Mouse (Mus musculus): Measurements from ENCODE around the gene Tmem168. TPM values are rescaled to one million over a fixed set of nuclear protein-coding genes. Genes with fewer than 3 reads are reported as not detected.
A peak's percentile ranks its signal among the peaks of the same experiment; 100 is the strongest.

The Tmem168 gene
- total RNA-seq (2021) = 10 to 100 TPM; 17.4 to 19.8 TPM

GRCm38 (mm10) chr6:13607621-13608493 is at the start of gene Tmem168:
Gene Tmem168, minus strand, starts transcription at chr6:13608100.
- intact Hi-C loops (cut with DNase I) = loop anchor here (1.0 to 5.0 kb wide), 2 partner anchors 69 to 264 kb away; partner anchors contain the start of genes 2610001J05Rik and Bmt2
- peak; percentile 86 for DNase-seq (ENCODE audit: low spot score)

DNA sequence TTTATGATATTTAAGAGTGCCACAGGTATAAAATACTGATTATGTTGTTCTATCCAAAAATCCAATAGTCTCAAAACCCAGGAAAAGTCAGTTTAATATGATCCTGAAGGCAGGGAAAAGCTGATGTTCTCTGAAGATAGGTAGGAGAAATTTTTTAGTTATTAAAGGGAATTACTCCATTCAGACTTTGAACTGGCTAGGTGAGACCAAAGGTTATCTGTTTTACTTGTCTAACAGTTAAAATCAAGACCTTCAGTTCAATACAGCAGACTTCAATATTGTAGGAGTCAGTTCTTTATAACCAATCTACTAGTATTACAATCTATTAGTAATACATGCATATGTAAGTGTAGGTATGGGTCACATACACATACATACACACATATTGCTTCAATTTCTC is 46.2 kb upstream of the Tmem168 start:
- DNase-seq (ENCODE audit: low spot score) = no peak
- intact Hi-C loops (cut with DNase I) = no loop called here

GRCm38 (mm10) chr6:13652284-13652683 is 44.4 kb upstream of the Tmem168 start:
- intact Hi-C loops (cut with DNase I) = no loop called here

GRCm38 (mm10) chr6:13650854-13651253 is 43.0 kb upstream of the Tmem168 start:
- intact Hi-C loops (cut with DNase I) = no loop called here
- DNase-seq (ENCODE audit: low spot score) = no peak

More at GRCm38 (mm10) chr6:13652284-13652683, 44.4 kb upstream of the Tmem168 start:
- no peak for DNase-seq (ENCODE audit: low spot score)

DNA sequence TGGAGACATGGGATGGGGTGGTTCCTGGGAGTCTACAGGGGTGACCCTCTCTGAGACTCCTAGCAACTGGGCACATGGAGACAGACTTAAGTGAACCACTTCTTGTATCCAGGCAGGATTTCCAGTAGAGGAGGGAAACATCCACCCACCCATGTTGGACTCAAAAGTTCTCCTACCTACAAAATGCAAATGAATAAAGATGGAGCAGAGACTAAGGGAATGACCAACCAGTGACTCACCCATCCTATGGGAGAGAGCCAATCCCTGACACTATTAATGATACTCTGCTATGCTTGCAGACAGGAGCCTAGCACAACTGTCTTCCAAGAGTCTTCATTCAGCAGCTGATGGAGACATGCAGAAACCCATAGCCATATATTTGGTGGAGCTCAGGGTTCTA is 40.4 kb upstream of the Tmem168 start:
- intact Hi-C loops (cut with DNase I) = no loop called here
- no peak for DNase-seq (ENCODE audit: low spot score)

GRCm38 (mm10) chr6:13636582-13636989 is 28.7 kb upstream of the Tmem168 start:
- intact Hi-C loops (cut with DNase I) = no loop called here
- no peak for DNase-seq (ENCODE audit: low spot score)

GRCm38 (mm10) chr6:13632571-13632970 is 24.7 kb upstream of the Tmem168 start:
- no peak for DNase-seq (ENCODE audit: low spot score)
- intact Hi-C loops (cut with DNase I) = no loop called here

DNA sequence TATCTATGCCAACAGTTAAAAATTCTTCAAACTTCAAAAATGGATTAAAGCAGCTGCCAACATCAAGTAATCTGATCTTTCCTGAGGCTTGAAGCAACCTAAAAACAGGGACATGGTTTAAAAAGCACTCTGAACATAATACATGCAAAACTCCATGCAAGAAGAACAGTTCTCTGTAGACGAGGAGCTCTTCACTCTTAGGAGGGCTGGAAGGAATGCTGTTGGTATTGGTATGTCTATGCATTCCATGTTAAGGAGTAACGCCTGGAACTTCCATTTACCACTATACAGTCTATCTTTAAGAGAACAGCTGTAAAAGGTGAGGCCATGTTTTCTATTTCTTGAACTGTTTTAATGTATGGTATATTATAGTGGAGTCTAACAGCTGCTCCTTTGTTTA is 22.7 kb upstream of the Tmem168 start:
- no peak for DNase-seq (ENCODE audit: low spot score)
- intact Hi-C loops (cut with DNase I) = no loop called here

GRCm38 (mm10) chr6:13619618-13620017 is 11.7 kb upstream of the Tmem168 start:
- no peak for DNase-seq (ENCODE audit: low spot score)
- intact Hi-C loops (cut with DNase I) = no loop called here

- no peak for DNase-seq (ENCODE audit: low spot score)
- intact Hi-C loops (cut with DNase I) = no loop called here
Measured at GRCm38 (mm10) chr6:13617110-13617509, 9.2 kb upstream of the Tmem168 start.

GRCm38 (mm10) chr6:13614568-13614967 is 6.7 kb upstream of the Tmem168 start:
- no peak for DNase-seq (ENCODE audit: low spot score)
- intact Hi-C loops (cut with DNase I) = no loop called here

DNA sequence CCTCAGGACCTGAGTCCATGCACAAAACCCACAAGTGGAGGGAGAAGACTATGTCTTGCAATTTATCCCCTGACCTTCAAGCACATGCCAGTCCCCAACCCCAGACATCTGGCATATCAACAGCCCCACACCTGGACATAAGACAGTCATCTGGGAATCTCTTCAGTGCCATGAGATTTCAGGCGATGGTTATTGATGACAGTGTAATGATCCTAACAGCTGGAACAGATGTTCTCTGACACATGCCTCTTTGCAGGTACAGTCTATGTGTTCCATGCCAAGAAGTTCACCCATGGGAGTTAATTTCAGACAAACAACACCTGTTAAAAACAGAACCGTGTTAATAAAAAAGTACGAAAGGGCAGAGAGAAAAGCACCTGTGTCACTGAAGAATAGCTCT is 5.8 kb upstream of the Tmem168 start:
- DNase-seq (ENCODE audit: low spot score) = no peak
- intact Hi-C loops (cut with DNase I) = no loop called here

DNA sequence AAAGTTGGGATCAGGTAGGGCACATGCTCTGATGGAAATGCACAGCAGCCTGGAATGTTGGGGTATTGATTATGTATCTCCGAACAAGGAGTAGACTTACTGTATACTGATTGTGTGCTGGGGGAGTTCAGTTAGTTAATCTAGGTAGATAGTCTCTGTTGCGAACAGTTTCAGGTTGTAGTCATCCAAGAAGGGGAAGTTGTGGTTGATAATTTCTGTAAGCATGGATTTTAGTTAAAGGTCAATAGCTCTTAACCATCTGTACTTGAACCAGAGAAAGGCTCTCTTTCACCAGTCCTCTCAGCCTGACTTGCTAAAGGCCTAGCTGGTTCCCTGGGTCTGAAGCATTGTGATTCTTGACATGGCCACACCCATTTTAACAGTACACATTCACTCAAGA is 3.0 kb upstream of the Tmem168 start:
- no peak for DNase-seq (ENCODE audit: low spot score)
- intact Hi-C loops (cut with DNase I) = no loop called here

DNA sequence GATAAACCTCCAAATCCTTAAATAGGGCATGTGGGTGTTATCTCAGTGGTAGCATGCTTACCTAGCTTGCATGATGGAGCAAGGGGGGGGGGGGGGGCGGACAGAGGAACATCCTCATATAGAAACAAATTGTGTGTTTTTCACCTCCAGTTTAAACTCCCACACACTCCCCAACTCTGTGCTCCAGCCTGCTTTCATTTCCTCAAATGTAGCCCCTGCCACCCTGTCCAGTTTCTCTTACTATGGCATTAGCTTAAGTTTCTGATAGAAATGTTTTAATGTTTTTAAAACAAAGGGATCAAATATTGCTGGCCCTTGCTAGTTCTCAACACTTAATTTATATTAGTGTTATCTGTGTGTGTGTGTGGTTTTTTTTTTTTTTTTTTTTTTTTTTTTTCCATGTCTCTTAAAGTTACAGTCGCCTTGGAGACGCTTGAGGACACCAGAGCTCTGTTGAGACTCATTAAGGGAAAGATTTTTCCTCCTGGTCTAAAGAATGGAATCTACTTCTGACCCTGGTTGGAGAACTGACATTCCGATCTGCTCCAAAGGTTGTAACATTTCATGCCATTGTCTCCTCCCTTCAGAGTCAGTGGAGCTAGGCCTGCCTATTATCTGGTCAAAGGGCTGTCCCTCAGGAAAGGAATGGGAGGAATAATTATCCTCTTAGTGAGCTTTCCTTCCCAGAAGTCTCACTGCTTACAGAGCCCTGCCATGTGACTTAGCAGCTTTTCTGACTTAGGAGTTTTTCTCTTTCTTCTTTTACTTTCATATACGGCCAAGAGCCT is 1.6 kb upstream of the Tmem168 start:
- intact Hi-C loops (cut with DNase I) = loop anchor here (5.0 kb wide), 1 partner anchor 263 kb away; the partner anchor contains the start of gene 2610001J05Rik
- DNase-seq (ENCODE audit: low spot score) = no peak

DNA sequence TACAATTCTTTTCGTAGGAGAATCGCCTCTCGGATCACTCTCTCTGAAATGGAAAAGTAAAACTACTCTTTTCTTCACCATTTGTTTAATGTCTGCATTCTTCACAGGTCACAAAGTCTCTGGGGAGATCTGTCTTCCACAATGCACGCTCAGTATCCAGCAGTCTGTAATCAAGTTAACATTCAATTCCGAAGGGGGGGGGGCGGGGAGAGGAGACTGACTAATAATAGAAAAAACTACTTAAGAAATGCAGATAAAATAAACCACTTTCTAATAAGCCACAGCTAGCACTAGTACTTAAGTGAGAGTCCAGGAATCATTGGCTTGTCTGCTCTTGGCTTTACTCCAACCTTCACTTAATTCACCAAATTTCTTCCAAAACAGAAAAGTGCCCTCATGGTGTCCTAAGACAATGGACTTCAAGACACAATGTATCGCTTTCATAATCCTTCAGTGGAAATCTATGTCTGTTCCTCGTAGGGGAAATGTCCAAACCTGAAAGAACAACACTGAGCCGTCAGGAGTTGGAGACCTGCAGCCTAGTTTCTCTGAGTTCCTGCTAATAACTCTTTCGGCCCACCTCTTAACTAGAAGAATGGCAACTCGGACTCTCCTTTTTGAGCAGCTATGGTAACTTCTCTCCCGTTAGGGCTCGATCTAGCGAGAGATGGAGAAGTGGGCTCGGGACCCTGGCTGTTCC is 829 bp downstream of the Tmem168 start:
- DNase-seq (ENCODE audit: low spot score) = no peak

GRCm38 (mm10) chr6:13606394-13606793 is 1.5 kb downstream of the Tmem168 start:
- DNase-seq (ENCODE audit: low spot score) = no peak
- intact Hi-C loops (cut with DNase I) = loop anchor here (5.0 kb wide), 1 partner anchor 266 kb away; the partner anchor contains the start of gene 2610001J05Rik

More for the DNA sequence above, 829 bp downstream of the Tmem168 start:
- intact Hi-C loops (cut with DNase I) = loop anchor here (1.0 to 5.0 kb wide), 2 partner anchors 70 to 265 kb away; partner anchors contain the start of genes 2610001J05Rik and Bmt2

DNA sequence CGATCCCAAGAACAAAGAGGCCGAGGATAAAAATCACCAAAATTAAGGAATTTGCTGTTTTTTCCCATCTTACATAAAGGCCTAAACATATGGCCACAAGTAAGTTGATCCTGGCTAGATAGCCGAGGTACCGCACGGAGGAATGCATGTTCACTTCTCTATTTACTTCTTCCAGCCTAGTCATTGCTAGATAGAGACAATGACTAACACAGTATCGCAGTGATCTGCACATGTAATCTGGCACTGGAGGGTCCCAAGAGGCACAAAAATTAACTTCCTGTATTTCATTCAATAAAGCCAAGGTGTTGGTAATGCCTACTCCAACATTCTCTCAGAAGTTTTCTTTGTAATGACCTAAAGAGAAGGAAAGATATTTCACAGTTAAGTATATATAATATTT is 4.8 kb downstream of the Tmem168 start:
- intact Hi-C loops (cut with DNase I) = no loop called here
- DNase-seq (ENCODE audit: low spot score) = no peak

DNA sequence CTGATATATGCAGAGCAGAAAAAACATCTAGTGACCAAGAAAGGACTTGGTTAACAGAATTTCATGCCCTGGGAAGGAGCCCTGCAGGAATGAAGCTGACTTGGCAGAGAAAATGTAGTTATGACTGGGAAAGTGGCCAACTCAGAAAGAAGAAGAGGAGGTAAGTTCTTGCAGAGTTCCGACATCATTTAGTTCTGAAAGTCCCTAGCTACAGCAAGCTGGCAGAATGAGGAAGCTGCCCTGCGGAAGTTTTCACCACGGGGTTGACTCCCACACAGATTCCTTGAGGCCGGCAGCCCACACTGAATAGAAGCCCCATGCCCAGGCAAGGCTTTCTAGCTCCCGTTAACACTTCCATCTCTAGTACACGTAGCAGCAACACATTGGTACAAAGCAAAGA is 6.3 kb downstream of the Tmem168 start:
- peak; percentile 13 for DNase-seq (ENCODE audit: low spot score)
- intact Hi-C loops (cut with DNase I) = no loop called here

DNA sequence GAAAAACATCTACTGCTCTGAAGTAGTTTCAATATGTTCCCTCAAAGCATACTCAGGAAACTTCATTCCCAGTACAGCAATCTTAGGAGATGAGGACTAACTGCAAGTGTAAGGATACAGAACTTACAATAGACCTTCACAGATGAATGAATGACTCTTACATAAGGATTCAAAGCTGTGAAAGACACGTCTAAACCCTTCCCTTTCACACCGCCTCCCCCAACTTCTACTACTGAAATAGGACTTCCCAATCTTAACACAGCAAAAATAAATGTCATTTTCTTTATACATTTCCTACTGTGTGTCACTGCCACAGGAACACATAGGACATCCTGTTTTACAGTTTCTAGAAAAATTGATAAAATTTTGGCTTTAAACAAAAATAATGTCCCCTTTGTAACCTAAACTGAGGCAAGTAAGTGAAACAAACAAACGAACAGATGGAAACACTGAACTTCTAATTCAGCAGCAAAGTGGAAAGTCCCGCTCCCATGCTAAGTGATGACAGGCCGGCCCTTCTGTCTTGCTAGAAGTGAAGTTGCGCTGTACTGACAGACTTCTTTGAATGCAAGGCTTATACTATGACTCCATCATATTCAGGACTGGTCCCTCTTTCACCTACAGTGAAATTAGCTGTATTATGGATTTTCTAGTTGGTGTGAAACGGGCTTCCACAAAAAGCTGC is 9.5 kb downstream of the Tmem168 start:
- intact Hi-C loops (cut with DNase I) = no loop called here

More for the DNA sequence above, 9.5 kb downstream of the Tmem168 start:
- no peak for DNase-seq (ENCODE audit: low spot score)

Measured in heart, postnatal 25 days (tissue).